1 mouse cellular context compared by ENCODE assay signal in the genomic region with DNA sequence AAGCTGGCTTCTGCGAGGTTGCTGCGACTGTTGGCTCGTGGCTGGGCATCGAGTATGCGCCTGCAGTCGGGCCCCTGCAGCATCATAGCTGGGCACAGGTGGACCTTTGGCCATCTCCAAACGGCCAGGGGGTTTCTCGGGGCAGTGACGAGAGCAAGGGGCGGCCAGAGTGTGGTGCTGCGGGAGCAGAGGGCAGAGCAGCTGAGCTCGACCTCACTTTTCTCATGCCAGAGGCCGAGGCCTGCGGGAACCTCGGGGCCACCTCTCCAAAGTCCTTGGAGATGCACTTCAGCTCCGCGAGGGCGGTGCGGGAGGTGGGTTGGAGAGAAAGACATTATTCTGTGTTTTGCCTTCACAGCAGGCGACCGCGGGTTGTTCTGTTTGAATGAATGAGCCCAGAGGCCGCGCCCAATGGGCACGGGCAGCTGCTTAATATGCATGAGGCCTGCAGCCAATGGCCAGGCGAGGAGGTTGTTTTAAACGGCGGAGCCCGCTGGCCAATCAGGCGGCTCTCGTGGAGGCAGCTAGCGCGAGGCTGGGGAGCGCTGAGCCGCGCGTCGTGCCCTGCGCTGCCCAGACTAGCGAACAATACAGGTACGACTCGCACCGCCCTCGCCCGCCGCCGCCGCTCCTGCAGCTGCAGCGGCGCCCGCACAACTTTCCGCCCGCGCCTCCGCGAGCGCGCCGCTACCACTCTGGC.
TF ChIP-seq lines count a peak whose summit lies in the region.

A gene (plus strand): TSS at position 504 of the 700 bp plus-strand sequence.

TF ChIP-seq in CH12.LX, 34 proteins besides CTCF, POLR2A, EP300 and RAD21 (continued from another document):
- TF ChIP-seq POLR2AphosphoS2 (IDR thresholded peaks at IDR 0.05; ENCODE audit: low read depth, low read length) = 0 out of 2 replicates have a peak, but pooled peaks have one; percentile 53
- TF ChIP-seq TBP (conservative IDR thresholded peaks at IDR 0.05; ENCODE audit: low read depth, low read length) = peak; percentile 58; the same call in 1 of the 2 replicates
- TF ChIP-seq CHD2 (IDR thresholded peaks at IDR 0.05; ENCODE audit: low read length) = peak; percentile 63
- no peak for TF ChIP-seq E2F4 (IDR thresholded peaks at IDR 0.05; ENCODE audit: insufficient replicate concordance, low read depth, low read length)
- no peak for TF ChIP-seq KAT2A (IDR thresholded peaks at IDR 0.05; ENCODE audit: insufficient replicate concordance, low read length)
- TF ChIP-seq RCOR1 (conservative IDR thresholded peaks at IDR 0.05; ENCODE audit: low read depth, low read length) = no peak
- 0 out of 2 replicates have a peak, but pooled peaks have one; percentile 17 for TF ChIP-seq SIN3A (IDR thresholded peaks at IDR 0.05; ENCODE audit: low read length)
